Mouse (Mus musculus): ENCODE data around the gene Runx2. TPM values are rescaled to one million over a fixed set of nuclear protein-coding genes. Genes with fewer than 3 reads are reported as not detected.

Runx2 gene
- total RNA-seq, 2 experiments from 2014 or later, result 0.35 to 0.41 TPM

- DNase-seq, result no peak
Observed at GRCm38 (mm10) chr17:44528617-44529016, 286.0 kb downstream of the Runx2 start.

GRCm38 (mm10) chr17:44524146-44524545 lies 290.5 kb downstream of the Runx2 start:
- DNase-seq, result no peak

GRCm38 (mm10) chr17:44522906-44523305 lies 291.7 kb downstream of the Runx2 start:
- DNase-seq, result peak; percentile 28

- DNase-seq, result no peak
Observed at GRCm38 (mm10) chr17:44520122-44521075, 294.2 kb downstream of the Runx2 start.

GRCm38 (mm10) chr17:44519356-44519755 lies 295.2 kb downstream of the Runx2 start:
- no peak for DNase-seq

- DNase-seq, result no peak
Observed at GRCm38 (mm10) chr17:44518156-44518555, 296.4 kb downstream of the Runx2 start.

GRCm38 (mm10) chr17:44508198-44508715 lies 306.3 kb downstream of the Runx2 start:
- DNase-seq, result no peak

GRCm38 (mm10) chr17:44507741-44508140 lies 306.9 kb downstream of the Runx2 start:
- no peak for DNase-seq

GRCm38 (mm10) chr17:44506524-44506923 lies 308.1 kb downstream of the Runx2 start:
- DNase-seq, result no peak

- DNase-seq, result no peak
Observed at GRCm38 (mm10) chr17:44504794-44505317, 309.7 kb downstream of the Runx2 start.

- no peak for DNase-seq
Observed at GRCm38 (mm10) chr17:44502176-44502575, 312.4 kb downstream of the Runx2 start.

- DNase-seq, result peak; percentile 23 to 28
Observed at GRCm38 (mm10) chr17:44500306-44500899, 314.2 kb downstream of the Runx2 start.

- DNase-seq, result no peak
Observed at GRCm38 (mm10) chr17:44490164-44490794, 324.3 kb downstream of the Runx2 start.

- no peak for DNase-seq
Observed at GRCm38 (mm10) chr17:44489346-44489745, 325.3 kb downstream of the Runx2 start.

- no peak for DNase-seq
Observed at GRCm38 (mm10) chr17:44487514-44488244, 326.9 kb downstream of the Runx2 start.

- no peak for DNase-seq
Observed at GRCm38 (mm10) chr17:44485337-44485736, 329.3 kb downstream of the Runx2 start.

GRCm38 (mm10) chr17:44479918-44480317 lies 334.7 kb downstream of the Runx2 start:
- DNase-seq, result no peak

GRCm38 (mm10) chr17:44479491-44479890 lies 335.1 kb downstream of the Runx2 start:
- no peak for DNase-seq

GRCm38 (mm10) chr17:44475910-44476309 lies 338.7 kb downstream of the Runx2 start:
- no peak for DNase-seq

- no peak for DNase-seq
Observed at GRCm38 (mm10) chr17:44474280-44474679, 340.3 kb downstream of the Runx2 start.

- no peak for DNase-seq
Observed at GRCm38 (mm10) chr17:44472695-44473094, 341.9 kb downstream of the Runx2 start.

- no peak for DNase-seq
Observed at GRCm38 (mm10) chr17:44463679-44464078, 350.9 kb downstream of the Runx2 start.

Data from heart, adult 18-20 months (tissue).